8 mouse cellular contexts compared by ENCODE assay signal in the genomic region with DNA sequence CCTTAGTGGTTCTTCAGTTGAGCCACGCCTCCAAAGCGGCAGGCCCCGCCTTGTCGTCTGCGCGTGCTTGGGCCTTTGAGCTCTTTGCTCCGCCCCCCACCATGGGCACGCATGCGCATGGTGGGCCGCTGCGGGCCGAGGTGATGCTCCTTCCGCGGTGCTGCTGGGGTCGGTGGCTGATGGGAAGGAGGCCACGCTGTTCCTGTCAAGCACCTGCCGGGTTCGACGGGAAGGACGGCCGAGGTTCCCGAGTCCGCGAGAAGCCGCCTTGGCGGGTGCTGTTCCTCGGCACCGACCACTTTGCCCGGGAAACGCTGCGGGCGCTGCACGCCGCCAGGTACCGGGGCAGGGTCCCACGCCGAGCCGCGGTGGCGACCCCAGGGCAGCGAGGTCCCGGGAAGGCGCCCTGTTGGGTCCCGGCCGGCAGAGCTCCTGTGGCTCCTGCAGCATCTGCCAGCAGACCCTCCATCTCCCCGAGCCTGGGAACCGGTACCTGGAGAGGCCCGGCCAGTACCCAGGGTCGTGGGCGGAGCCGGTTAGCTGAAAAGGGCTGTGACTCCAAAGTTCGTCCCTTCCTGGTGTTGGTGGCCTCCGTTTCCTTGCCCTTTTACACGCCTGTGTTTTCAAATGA. TPM values are rescaled to one million over a fixed set of nuclear protein-coding genes. Genes with fewer than 3 reads are reported as not detected.
DNase-seq lines count a peak whose midpoint lies in the region; ATAC-seq lines count a peak whose summit lies in the region.

A gene (plus strand): TSS at position 112 of the 631 bp plus-strand sequence.

- H3K9me3 ChIP-seq in forebrain, embryonic 11.5 days (ENCODE audit: control insufficient read depth, low read length) = no peaks in the 10 kb centered on the region
- no peaks in the 10 kb centered on the region for H3K9me3 ChIP-seq in heart, embryonic 16.5 days (replicated peaks; ENCODE audit: control insufficient read depth, low read length)
- no peaks in the 10 kb centered on the region for H3K9me3 ChIP-seq in liver, embryonic 15.5 days (replicated peaks)
- no peaks in the 10 kb centered on the region for H3K9me3 ChIP-seq in neural tube, embryonic 12.5 days

- H3K4me1 ChIP-seq in forebrain, embryonic 11.5 days (replicated peaks; ENCODE audit: control insufficient read depth, insufficient read depth, low read length) = no peaks in the 10 kb centered on the region
- H3K4me1 ChIP-seq in heart, embryonic 16.5 days (ENCODE audit: control insufficient read depth, insufficient read depth, low read length) = peaks cover 4% of the 10 kb centered on the region; the same call in 1 of the 2 replicates
- peaks cover 19% of the 10 kb centered on the region for H3K4me1 ChIP-seq in liver, embryonic 15.5 days (replicated peaks)
- peaks cover 4% of the 10 kb centered on the region for H3K4me1 ChIP-seq in neural tube, embryonic 12.5 days

- DNase-seq in CD8-positive naive resting alpha-beta T cell, adult 2 months (ENCODE audit: low read depth in 2 of 2, low spot score in 2 of 2) = peak; percentile 93 to 97
- peak; percentile 98 for DNase-seq in c-Kit-positive CD71-negative TER-119-negative erythroid progenitor cells, embryonic 14.5 days (ENCODE audit: low read depth)
- DNase-seq in forebrain, embryonic 11.5 days (ENCODE audit: low spot score) = peak; percentile 96
- DNase-seq in kidney, postnatal 36 days = peak; percentile 96 to 99
- DNase-seq in telencephalon, adult 2 months (ENCODE audit: low read depth, low spot score) = peak; percentile 79

- ATAC-seq in forebrain, embryonic 11.5 days (replicated peaks; ENCODE audit: low FRiP score) = peak; percentile 91
- peak; percentile 93 for ATAC-seq in heart, embryonic 16.5 days (replicated peaks; ENCODE audit: extremely low read depth, insufficient read depth, low FRiP score)
- peak; percentile 84 for ATAC-seq in liver, embryonic 15.5 days (ENCODE audit: insufficient read depth)
- peak; percentile 93 for ATAC-seq in neural tube, embryonic 12.5 days (ENCODE audit: low FRiP score, low read depth)

- no peaks in the 10 kb centered on the region for H3K27me3 ChIP-seq in forebrain, embryonic 11.5 days (ENCODE audit: control insufficient read depth, insufficient read depth, low read length)
- no peaks in the 10 kb centered on the region for H3K27me3 ChIP-seq in heart, embryonic 16.5 days (ENCODE audit: control insufficient read depth, insufficient read depth, low read length)
- no peaks in the 10 kb centered on the region for H3K27me3 ChIP-seq in liver, embryonic 15.5 days
- no peaks in the 10 kb centered on the region for H3K27me3 ChIP-seq in neural tube, embryonic 12.5 days (replicated peaks)

- H3K4me2 ChIP-seq in forebrain, embryonic 11.5 days (ENCODE audit: low read depth, low read length, severe bottlenecking) = peak within 1 kb of the TSS; percentile 77
- H3K4me2 ChIP-seq in heart, embryonic 16.5 days (ENCODE audit: low read depth, low read length) = peak within 1 kb of the TSS; percentile 75
- peak within 1 kb of the TSS; percentile 85 for H3K4me2 ChIP-seq in liver, embryonic 15.5 days
- H3K4me2 ChIP-seq in neural tube, embryonic 12.5 days (replicated peaks) = peak within 1 kb of the TSS; percentile 74

- no peaks in the 10 kb centered on the region for H3K36me3 ChIP-seq in forebrain, embryonic 11.5 days (ENCODE audit: control insufficient read depth, insufficient read depth, low read length)
- H3K36me3 ChIP-seq in heart, embryonic 16.5 days (ENCODE audit: control insufficient read depth, insufficient read depth) = peaks cover 6% of the 10 kb centered on the region; the same call in 1 of the 2 replicates
- H3K36me3 ChIP-seq in liver, embryonic 15.5 days (replicated peaks) = peaks cover 5% of the 10 kb centered on the region; the same call in 1 of the 2 replicates
- peaks cover 13% of the 10 kb centered on the region for H3K36me3 ChIP-seq in neural tube, embryonic 12.5 days

- H3K27ac ChIP-seq in forebrain, embryonic 11.5 days (ENCODE audit: low read depth, low read length) = no peak within 1 kb of the TSS
- peak within 1 kb of the TSS; percentile 5; the same call in 1 of the 2 replicates for H3K27ac ChIP-seq in heart, embryonic 16.5 days (ENCODE audit: low read length)
- H3K27ac ChIP-seq in liver, embryonic 15.5 days (replicated peaks) = peak within 1 kb of the TSS; percentile 34
- no peak within 1 kb of the TSS for H3K27ac ChIP-seq in neural tube, embryonic 12.5 days

- peak within 1 kb of the TSS; percentile 85 for H3K9ac ChIP-seq in forebrain, embryonic 11.5 days (ENCODE audit: low read length)
- peak within 1 kb of the TSS; percentile 89 for H3K9ac ChIP-seq in heart, embryonic 16.5 days (ENCODE audit: low read length)
- H3K9ac ChIP-seq in liver, embryonic 15.5 days = peak within 1 kb of the TSS; percentile 79
- peak within 1 kb of the TSS; percentile 86 for H3K9ac ChIP-seq in neural tube, embryonic 12.5 days

- under 1% methylated on average over 54 of the region's 54 CpGs for WGBS in forebrain, embryonic 11.5 days
- under 1% methylated on average over 54 of the region's 54 CpGs for WGBS in heart, embryonic 16.5 days
- WGBS in liver, embryonic 15.5 days (ENCODE audit: insufficient replicate concordance) = under 1% methylated on average over 54 of the region's 54 CpGs
- WGBS in neural tube, embryonic 12.5 days = under 1% methylated on average over 54 of the region's 54 CpGs

- peak within 1 kb of the TSS; percentile 88 for H3K4me3 ChIP-seq in forebrain, embryonic 11.5 days (ENCODE audit: low read depth, low read length)
- peak within 1 kb of the TSS; percentile 96 for H3K4me3 ChIP-seq in heart, embryonic 16.5 days (ENCODE audit: low read length)
- H3K4me3 ChIP-seq in liver, embryonic 15.5 days (replicated peaks) = peak within 1 kb of the TSS; percentile 93
- peak within 1 kb of the TSS; percentile 92 for H3K4me3 ChIP-seq in neural tube, embryonic 12.5 days

RNA-seq across cellular contexts. Expression of the gene that starts here (rescaled TPM):
- 19.6 and 20.4 TPM in 2 replicates for polyA plus RNA-seq in forebrain, embryonic 11.5 days (2014; fragmentation: Nextera tagmentation; extraction: Ambion mirVana)
- 13.7 and 15.0 TPM in 2 replicates for polyA plus RNA-seq in heart, embryonic 16.5 days (2015; fragmentation: Nextera tagmentation; extraction: Ambion mirVana)
- 6.2 and 6.7 TPM in 2 replicates for polyA plus RNA-seq in liver, embryonic 15.5 days (2015; fragmentation: Nextera tagmentation; extraction: Ambion mirVana)
- 23.5 and 24.9 TPM in 2 replicates for polyA plus RNA-seq in neural tube, embryonic 12.5 days (2016; fragmentation: Nextera tagmentation; extraction: Ambion mirVana)

Comparison
In these comparisons a context has a peak if more than half of its experiments do, and no peak if none do; other contexts are left out.
1. H3K27ac ChIP-seq: peak in heart, embryonic 16.5 days (single experiment) and liver, embryonic 15.5 days (single experiment); none in forebrain, embryonic 11.5 days (single experiment) and neural tube, embryonic 12.5 days (single experiment).
2. Peak in every context shown above with its lines, with median percentiles within 50 percentile points of each other: DNase-seq, ATAC-seq, H3K4me2 ChIP-seq, H3K4me3 ChIP-seq and H3K9ac ChIP-seq.